Mouse (Mus musculus) megakaryocyte, embryonic 14.5 days (primary cell): ENCODE measurements around the gene Nlgn1.

Source experiments
- FLI1 ChIP-seq: IDR thresholded peaks from 2 replicates; pipeline ENCODE4 v1.6.1; 2012; ENCODE audit warnings: low read length, inconsistent platforms, mixed read lengths
- GATA1 ChIP-seq: IDR thresholded peaks from 3 replicates; pipeline ENCODE4 v1.6.1; 2012; ENCODE audit warnings: mixed read lengths, low read length, inconsistent platforms, borderline replicate concordance

DNA sequence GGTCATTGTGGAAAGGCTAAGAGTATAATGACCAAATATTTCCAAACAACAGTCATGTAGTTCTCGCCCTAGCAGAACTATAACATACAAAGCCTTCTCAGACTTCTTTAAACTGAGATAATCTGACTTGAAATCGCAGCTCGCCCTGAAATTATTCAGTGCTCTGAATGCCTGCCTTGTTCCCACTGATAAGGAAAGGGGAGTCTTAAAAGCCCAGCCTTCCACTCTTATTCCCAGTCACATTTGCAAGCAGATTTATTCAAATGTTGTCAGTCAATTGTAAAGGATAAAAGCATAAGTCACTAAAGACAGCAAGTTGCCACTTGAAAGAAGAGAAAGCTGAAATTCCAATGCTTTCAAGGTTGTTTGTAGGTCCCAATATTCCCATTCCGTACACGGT is 658.9 kb downstream of the Nlgn1 start:
- TF ChIP-seq FLI1: no peak
- no peak for TF ChIP-seq GATA1
